Mouse (Mus musculus) adrenal gland, postnatal 36 days (tissue): ENCODE measurements at regions not wholly inside any gene's neighbourhood (a gene's known extent, or its start where the extent isn't known, plus 50 kb on each side); places are given as distances from the start of the nearest gene placed in this dataset.

Experiments used
- DNase-seq, 2 experiments: peaks; one replicate each; pipeline ENCODE4 v3.0.0; 2021; ENCODE audit warnings: mixed read lengths in 1 of 2

- no peak for DNase-seq
Observed at GRCm38 (mm10) chr1:189085245-189085644, 77.6 kb upstream of the Kctd3 start.

GRCm38 (mm10) chr1:189081267-189081666, 73.6 kb upstream of the Kctd3 start:
- DNase-seq, result no peak

DNA sequence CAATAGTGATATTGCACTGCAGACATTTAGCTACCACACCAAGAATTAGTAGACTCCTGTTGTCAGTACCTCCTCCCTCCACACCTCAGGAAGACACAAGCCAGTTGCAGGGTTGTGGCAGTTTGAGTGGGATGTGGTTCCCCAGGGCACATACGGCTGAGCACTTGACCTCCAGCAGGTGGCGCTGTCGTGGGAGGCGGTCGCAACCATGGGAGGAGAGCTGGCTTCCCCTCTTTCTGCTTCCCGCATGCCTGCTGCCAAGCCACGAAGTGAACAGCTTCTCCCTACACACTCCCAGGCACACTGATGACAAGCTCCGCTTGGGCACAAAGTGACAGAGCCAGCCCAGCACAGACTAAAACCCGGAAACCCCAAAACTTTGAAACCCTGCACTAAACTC, 73.2 kb upstream of the Kctd3 start:
- peak; percentile 66 to 77 for DNase-seq

- DNase-seq, result no peak
Observed at GRCm38 (mm10) chr1:189079451-189080410, 72.1 kb upstream of the Kctd3 start.

- DNase-seq, result no peak
Observed at GRCm38 (mm10) chr1:189077861-189078260, 70.2 kb upstream of the Kctd3 start.

- DNase-seq, result peak in 1 of 2 experiments; percentile 29
Observed at GRCm38 (mm10) chr1:189076276-189076675, 68.6 kb upstream of the Kctd3 start.

DNA sequence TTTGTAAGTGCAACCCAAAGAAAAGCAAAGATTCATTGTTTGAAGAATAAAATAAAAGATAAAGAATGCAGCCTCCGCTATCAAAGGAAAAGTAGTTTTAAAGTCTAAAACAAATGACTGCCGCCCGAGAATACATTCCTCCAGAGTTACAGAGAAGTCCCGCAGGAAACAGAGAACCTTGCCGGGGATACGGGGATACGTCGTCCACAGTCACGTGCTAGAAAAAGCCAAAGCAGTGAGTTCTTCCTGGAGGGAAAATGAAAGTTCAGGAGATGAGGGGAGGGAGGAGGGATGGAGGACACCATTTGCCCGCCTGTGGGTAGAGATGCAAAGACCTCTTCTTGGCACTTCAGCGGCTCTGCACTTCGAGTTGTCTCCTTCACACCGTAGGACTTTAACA, 68.0 kb upstream of the Kctd3 start:
- DNase-seq, result peak; percentile 7 to 30

DNA sequence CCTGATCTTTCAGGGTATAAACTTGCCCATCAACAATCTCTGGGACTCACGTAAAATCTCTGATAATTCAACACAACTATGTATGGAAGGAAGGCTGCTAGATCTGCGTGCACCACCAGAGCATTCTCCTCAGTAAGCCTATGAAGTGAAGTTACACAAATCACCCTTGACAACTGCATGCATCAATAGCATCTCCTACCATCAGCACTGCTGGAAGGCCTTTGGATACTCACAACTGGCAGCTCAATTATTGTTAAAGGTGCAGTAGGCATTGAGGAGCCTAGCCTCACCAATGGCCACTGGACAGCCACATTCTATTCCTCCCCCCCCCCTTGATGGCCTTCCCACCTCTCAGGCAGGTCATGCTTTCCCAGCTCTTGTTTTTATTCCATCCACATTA, 64.9 kb upstream of the Kctd3 start:
- DNase-seq, result no peak

GRCm38 (mm10) chr1:189068204-189068603, 60.6 kb upstream of the Kctd3 start:
- DNase-seq, result no peak

GRCm38 (mm10) chr1:189067204-189067960, 59.7 kb upstream of the Kctd3 start:
- no peak for DNase-seq

- no peak for DNase-seq
Observed at GRCm38 (mm10) chr1:189066446-189067151, 59.0 kb upstream of the Kctd3 start.

- DNase-seq, result no peak
Observed at GRCm38 (mm10) chr1:189065152-189065910, 57.7 kb upstream of the Kctd3 start.

DNA sequence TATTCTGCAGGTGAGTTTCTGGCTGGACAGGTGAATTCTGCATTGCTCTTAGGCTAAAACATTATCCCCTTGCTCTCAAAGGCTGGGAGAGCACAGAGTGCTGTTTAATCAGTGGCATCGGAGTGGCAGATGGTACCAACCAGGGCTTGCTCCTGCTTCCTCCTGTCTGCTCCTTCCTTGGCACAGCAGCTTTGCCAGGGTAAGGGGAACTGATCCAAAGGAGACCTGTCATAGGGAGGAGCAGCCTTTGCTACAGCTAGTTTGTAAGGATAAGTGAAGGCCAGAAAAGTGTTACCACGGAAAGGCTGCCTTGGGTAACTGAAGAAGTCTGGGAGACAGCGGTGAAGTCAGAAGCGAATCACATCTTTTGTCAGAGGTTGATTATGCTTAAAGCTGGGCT, 57.0 kb upstream of the Kctd3 start:
- no peak for DNase-seq

- no peak for DNase-seq
Observed at GRCm38 (mm10) chr1:189063699-189064098, 56.1 kb upstream of the Kctd3 start.

DNA sequence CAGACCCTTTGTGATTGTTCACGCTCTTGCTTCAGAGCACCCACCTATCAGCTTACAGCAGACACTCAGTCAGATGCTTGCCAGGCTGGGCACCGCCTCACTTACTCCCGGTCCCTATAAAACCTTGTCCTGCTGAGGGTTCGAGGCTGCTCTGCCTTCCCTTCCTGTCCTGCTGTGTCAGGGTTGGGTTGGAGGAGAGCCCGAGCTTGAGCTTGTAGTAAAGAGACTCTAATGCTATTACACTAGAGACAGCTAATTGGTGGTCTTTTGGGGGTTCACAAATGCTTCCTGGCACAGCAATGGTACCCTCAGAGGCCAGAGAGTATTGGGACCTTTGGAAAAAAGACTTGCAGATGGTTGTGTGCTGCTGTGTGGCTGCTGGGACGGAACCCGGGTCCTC, 55.6 kb upstream of the Kctd3 start:
- no peak for DNase-seq
